Mouse (Mus musculus): Measurements from ENCODE around the gene Phactr4.
A peak's percentile ranks its signal among the peaks of the same experiment; 100 is the strongest.

Phactr4 gene

GRCm38 (mm10) chr4:132411322-132412094 is 10.8 kb downstream of the Phactr4 start:
- peak in 1 of 2 experiments; percentile 42 for DNase-seq (ENCODE audit: low spot score in 2 of 2)

GRCm38 (mm10) chr4:132409587-132410229 is 12.6 kb downstream of the Phactr4 start:
- DNase-seq (ENCODE audit: low spot score in 2 of 2) = no peak

GRCm38 (mm10) chr4:132406393-132407189 is 15.7 kb downstream of the Phactr4 start:
- DNase-seq (ENCODE audit: low spot score in 2 of 2) = no peak

GRCm38 (mm10) chr4:132404588-132404987 is 17.7 kb downstream of the Phactr4 start:
- no peak for DNase-seq (ENCODE audit: low spot score in 2 of 2)

- no peak for DNase-seq (ENCODE audit: low spot score in 2 of 2)
Observed at GRCm38 (mm10) chr4:132403063-132403660, 19.1 kb downstream of the Phactr4 start.

- no peak for DNase-seq (ENCODE audit: low spot score in 2 of 2)
Observed at GRCm38 (mm10) chr4:132401016-132401415, 21.3 kb downstream of the Phactr4 start.

- DNase-seq (ENCODE audit: low spot score in 2 of 2) = no peak
Observed at GRCm38 (mm10) chr4:132398863-132399262, 23.4 kb downstream of the Phactr4 start.

- peak; percentile 38 to 46 for DNase-seq (ENCODE audit: low spot score in 2 of 2)
Observed at GRCm38 (mm10) chr4:132398045-132398774, 24.1 kb downstream of the Phactr4 start.

- DNase-seq (ENCODE audit: low spot score in 2 of 2) = no peak
Observed at GRCm38 (mm10) chr4:132397120-132397519, 25.2 kb downstream of the Phactr4 start.

- no peak for DNase-seq (ENCODE audit: low spot score in 2 of 2)
Observed at GRCm38 (mm10) chr4:132396251-132396650, 26.0 kb downstream of the Phactr4 start.

- no peak for DNase-seq (ENCODE audit: low spot score in 2 of 2)
Observed at GRCm38 (mm10) chr4:132391063-132391740, 31.1 kb downstream of the Phactr4 start.

GRCm38 (mm10) chr4:132389302-132389701 is 33.0 kb downstream of the Phactr4 start:
- no peak for DNase-seq (ENCODE audit: low spot score in 2 of 2)

- no peak for DNase-seq (ENCODE audit: low spot score in 2 of 2)
Observed at GRCm38 (mm10) chr4:132387617-132388016, 34.7 kb downstream of the Phactr4 start.

GRCm38 (mm10) chr4:132386846-132387245 is 35.4 kb downstream of the Phactr4 start:
- no peak for DNase-seq (ENCODE audit: low spot score in 2 of 2)

GRCm38 (mm10) chr4:132385771-132386410 is 36.4 kb downstream of the Phactr4 start:
- no peak for DNase-seq (ENCODE audit: low spot score in 2 of 2)

GRCm38 (mm10) chr4:132383455-132383854 is 38.8 kb downstream of the Phactr4 start:
- DNase-seq (ENCODE audit: low spot score in 2 of 2) = no peak

- DNase-seq (ENCODE audit: low spot score in 2 of 2) = no peak
Observed at GRCm38 (mm10) chr4:132382296-132382695, 40.0 kb downstream of the Phactr4 start.

- no peak for DNase-seq (ENCODE audit: low spot score in 2 of 2)
Observed at GRCm38 (mm10) chr4:132380965-132381616, 41.2 kb downstream of the Phactr4 start.

GRCm38 (mm10) chr4:132373820-132374219 is 48.5 kb downstream of the Phactr4 start:
- no peak for DNase-seq (ENCODE audit: low spot score in 2 of 2)

Data from right cerebral cortex, postnatal 10 days (tissue).